Mouse (Mus musculus) erythroblast, adult 5-6 weeks (primary cell): ENCODE data around the gene Uhrf1bp1l. TPM values are rescaled to one million over a fixed set of nuclear protein-coding genes. Genes with fewer than 3 reads are reported as not detected.
"Not testable (repeated sequence)": the region's sequence is repeated elsewhere in the genome, so short reads cannot be mapped to it uniquely, and the experiment has no call there.

Experiments used
- ATAC-seq: replicated peaks from 2 replicates; pipeline ENCODE4 v1.8.0; 2016; ENCODE audit warnings: moderate number of reproducible peaks, mild to moderate bottlenecking, moderate TSS enrichment, inconsistent platforms; ENCODE audit not compliant: poor library complexity, low FRiP score, severe bottlenecking
- total RNA-seq, 2 experiments: library from RNA; stranded (forward) in 1 of 2; stranded (reverse) in 1 of 2; fragments of 150-400 nt in 1 of 2; fragments of 200-764, 138-1000 nt in 1 of 2; gene quantifications; 2 replicates each; pipeline versions ENCODE4 v1.2.3 to v1.2.4; 2015 to 2017; ENCODE audit warnings: low replicate concordance in 2 of 2

Gene Uhrf1bp1l
- total RNA-seq (2015; ENCODE audit: low replicate concordance) (11.7 and 14.4 TPM in 2 replicates), total RNA-seq (2017; ENCODE audit: low replicate concordance) (7.4 and 9.5 TPM in 2 replicates)

DNA sequence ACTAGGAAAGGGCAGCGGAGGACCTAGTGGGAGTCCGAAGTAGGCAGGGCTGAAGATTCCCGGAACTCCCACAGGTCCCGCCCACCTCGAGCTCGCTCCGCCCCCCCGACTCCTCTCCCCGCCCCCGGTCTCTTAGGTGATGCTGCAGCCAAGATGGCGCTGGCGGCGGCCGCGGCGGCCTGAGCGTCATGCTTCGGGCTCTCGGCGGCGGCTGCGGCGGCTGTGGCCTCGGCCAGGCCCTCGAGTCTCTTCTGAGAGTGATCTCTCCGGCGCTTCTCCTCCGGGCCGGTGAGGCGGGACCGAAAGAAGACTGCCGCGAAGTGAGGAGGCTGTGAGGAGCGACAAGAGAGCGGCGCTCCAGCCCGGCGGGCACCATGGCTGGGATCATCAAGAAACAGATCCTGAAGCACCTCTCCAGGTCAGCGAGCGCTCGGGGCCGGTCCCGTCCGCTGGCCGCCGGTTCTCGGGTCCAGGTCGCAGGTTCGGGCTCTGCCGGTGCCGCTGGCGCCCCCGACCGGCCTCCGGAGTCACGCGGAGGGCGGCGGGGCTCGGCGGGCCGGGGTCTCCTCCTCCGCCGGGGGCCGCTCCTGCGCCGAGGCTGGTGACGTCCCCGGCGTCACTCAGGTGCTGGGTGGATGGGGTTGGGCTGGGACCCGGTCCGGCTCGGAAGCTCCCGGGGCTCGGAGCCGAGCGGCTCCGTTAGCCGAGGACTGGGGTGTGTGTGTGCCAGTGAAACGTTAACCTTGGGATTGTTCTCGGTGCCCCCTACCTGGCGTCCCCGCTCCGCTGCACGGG, at the start of gene Uhrf1bp1l:
Gene Uhrf1bp1l, plus strand, starts transcription at position 121 of the 795 bp plus-strand sequence.
- ATAC-seq, result peak; percentile 98

GRCm38 (mm10) chr10:89695194-89695911, 49.4 kb upstream of the Uhrf1bp1l start:
- no peak for ATAC-seq

DNA sequence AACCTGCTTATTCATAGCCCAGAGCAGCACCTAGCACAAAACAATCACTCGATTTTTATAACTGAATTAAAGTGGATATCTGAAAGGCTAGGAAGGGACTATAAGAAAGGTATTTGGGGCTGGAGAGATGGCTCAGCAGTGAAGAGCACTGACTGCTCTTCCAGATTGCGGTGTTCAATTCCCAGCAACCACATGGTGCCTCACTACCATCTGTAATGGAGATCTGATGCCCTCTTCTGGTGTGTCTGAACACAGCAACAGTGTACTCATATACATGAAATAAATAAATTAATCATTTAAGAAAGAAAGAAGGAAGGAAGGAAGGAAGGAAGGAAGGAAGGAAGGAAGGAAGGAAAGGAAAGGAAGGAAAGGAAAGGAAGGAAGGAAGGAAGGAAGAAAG, 48.5 kb upstream of the Uhrf1bp1l start:
- ATAC-seq, result not testable (repeated sequence)

- no peak for ATAC-seq
Measured at GRCm38 (mm10) chr10:89697956-89698355, 46.8 kb upstream of the Uhrf1bp1l start.

DNA sequence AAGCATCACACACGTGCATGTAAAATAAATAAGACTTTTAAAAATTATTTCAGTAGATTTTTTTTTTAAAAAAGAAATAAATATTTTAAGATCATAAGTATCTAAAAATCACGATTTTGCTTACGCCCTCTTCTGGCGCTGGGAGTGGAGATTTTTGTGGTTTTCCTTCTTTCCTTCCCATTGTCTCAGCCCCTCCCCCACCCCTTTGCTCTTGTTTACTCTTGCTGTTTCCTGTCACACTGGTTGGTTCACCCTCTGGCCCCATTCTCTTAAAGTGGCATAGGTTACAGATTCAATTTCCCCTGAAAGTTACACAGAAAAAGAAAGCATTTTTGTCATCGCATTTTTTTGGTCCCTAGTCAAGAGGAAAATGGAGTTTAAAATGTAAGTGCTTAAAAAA, 41.7 kb upstream of the Uhrf1bp1l start:
- ATAC-seq, result no peak

GRCm38 (mm10) chr10:89707397-89707796, 37.4 kb upstream of the Uhrf1bp1l start:
- no peak for ATAC-seq

DNA sequence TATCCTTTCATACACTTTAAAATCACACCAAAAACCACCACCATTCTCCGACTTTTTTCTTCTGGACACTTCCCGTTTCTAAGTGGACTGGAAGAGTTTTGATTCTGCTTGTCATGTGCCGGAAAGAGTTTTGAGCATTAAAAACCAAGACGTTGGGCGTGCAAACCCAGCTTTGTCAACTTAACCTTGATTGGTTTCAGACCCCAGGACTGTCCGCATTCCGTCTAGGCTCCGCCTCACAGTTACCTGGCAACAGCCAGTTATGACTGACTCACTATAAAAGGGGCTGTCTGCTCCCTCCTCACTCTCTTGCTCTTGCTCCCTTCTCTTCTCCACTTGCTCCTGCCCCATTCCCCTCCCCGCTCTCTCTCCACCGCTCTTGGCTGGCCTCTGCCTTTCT, 36.1 kb upstream of the Uhrf1bp1l start:
- no peak for ATAC-seq

DNA sequence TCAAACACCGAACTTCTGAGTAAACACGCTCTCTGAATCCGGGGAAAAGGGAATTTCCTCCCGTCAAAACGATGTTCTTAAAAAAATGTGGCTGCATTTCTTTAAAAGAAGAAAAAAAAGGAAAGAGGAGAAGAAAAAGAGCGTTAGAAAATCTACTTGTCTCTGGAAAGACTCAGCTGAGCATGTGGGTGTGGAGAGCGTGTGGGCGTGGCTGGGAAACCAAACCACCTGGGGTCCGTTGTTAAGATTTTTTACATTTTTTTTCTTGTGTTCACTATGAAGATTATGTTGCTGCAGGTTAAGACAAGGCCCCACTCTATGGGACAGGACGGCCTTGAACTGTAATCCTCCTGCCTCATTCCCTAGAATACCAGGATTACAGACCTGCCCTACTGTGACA, 29.9 kb upstream of the Uhrf1bp1l start:
- no peak for ATAC-seq

DNA sequence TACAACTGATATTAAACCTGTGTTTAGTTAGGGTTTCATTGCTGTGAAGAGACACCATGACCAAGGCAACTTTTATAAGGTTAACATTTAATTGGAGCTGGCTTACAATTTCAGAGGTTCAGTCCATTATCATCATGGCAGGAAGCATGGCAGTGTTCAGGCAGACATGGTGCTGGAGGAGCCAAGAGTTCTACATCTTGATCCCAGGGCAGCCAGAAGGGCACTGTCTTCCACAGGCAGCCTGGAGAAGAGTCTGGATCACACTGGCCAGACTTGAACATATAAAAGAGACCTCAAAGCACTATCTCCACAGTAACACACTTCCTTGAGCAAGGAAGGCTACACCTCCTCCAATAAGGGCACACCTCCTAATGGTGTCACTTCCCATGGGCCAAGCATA, 24.5 kb upstream of the Uhrf1bp1l start:
- ATAC-seq, result no peak

GRCm38 (mm10) chr10:89720796-89721195, 24.0 kb upstream of the Uhrf1bp1l start:
- ATAC-seq, result no peak

GRCm38 (mm10) chr10:89722247-89723195, 22.3 kb upstream of the Uhrf1bp1l start:
- no peak for ATAC-seq

DNA sequence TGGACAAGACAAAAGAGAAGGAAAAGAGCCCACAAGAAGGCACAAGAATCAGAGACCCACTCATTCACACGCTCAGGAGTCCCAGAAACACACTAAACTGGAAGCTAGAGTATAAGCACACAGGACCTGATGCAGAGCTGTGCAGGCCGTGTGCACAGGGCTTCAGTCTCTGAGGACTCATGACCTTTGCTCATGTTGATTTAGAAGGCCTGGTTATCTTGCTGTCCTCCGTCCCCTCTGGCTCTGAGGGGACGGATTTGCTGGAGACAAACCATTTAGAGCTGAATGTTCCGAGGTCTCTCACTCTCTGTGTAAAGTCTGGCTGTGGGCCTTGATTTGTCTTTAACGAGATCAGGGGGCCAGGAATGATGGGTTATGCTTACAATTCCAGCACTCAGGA, 14.4 kb upstream of the Uhrf1bp1l start:
- no peak for ATAC-seq

DNA sequence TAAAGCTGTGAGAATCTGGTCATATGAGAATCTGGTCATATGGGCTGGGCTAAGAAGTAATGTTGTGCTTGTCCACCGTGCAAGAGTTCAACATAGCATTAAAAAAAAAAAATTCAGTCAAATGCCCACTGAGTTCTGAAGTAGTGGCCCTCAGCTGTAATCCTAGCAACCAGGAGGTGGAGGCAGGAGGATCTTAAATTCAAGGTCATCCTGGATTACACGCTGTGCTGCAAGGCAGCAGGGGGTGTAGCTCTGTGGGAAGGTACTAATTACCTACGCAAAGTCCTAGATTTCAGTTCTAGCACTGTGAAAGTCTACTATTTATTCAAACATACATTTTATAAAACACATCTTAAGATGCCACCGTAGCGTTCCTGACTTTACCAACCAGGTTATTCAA, 13.4 kb upstream of the Uhrf1bp1l start:
- no peak for ATAC-seq

DNA sequence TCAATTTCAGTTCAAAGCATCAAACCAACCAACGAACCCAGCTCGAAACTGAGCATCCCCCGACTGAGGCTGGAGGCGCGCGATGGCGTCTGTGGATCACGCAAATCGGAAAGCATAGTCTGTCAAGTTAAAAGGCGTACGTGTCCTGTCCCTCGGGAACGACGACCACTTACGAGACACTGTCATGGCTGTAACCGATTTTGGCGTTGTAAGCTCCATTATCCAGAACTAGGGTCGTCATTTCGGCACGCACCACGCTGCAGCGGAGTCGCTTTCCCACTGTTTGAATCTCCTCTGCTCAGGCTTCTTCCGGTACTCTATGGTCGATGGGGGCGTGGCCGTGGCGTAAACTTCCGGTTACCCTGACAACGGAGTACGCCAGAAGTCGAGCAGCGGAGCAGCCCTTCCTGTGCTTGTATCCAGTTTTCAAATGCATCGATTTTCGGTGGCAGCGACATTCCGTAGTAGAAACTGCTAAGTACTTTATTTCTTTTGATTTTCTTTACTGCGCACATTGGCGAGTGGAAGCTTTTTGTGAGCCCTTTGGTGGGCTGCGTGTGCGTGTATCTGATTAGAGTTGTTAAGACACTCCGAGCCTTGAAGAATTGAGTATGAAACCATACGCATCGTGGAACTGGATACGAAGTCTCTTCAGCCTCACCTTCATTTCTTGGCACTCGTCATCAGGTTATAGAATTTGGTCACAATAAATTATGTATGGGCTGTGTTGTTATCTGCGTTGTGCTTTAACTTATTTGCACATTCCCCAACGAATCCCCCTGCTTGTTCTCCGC, 12.6 kb upstream of the Uhrf1bp1l start, which contains the start of gene Actr6:
Gene Actr6, minus strand, starts transcription at position 295 of the 794 bp plus-strand sequence.
- peak; percentile 100 for ATAC-seq

DNA sequence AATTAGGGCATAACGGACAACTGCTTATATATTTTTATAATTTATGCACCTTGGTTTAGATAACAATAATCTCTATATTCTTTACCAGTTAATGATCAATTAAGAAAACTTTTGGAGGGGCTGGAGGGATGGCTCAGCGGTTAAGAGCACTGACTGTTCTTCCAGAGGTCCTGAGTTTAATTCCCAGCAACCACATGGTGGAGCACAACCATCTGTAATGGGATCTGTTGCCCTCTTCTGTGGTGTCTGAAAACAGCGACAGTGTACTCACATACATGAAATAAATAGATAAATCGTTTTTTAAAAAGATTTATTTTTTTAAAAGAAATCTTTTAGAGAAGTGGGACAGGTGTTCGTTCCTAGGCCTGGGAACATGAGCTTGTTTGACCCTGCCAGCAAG, 7.7 kb upstream of the Uhrf1bp1l start:
- no peak for ATAC-seq

- no peak for ATAC-seq
Measured at GRCm38 (mm10) chr10:89737887-89738286, 6.9 kb upstream of the Uhrf1bp1l start.

DNA sequence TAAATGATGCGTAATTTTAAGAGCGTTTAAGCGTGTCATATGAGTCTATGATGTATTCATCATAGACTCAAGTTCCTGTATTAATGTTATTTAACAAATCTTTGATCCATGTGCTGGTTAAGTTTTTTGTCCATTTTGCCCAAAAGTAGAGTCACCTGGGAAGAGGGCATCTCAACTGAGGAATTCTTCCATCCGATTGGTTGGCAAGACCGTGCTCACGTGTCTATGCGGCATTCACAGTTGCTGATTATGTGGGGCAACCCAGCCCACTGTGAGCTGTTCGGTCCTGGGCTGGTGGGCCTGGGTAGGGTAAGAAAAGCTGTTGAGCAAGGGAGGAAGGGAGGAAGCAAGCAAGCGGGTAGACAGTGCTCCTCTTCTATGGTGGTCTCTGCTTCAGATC, 6.4 kb upstream of the Uhrf1bp1l start:
- no peak for ATAC-seq

DNA sequence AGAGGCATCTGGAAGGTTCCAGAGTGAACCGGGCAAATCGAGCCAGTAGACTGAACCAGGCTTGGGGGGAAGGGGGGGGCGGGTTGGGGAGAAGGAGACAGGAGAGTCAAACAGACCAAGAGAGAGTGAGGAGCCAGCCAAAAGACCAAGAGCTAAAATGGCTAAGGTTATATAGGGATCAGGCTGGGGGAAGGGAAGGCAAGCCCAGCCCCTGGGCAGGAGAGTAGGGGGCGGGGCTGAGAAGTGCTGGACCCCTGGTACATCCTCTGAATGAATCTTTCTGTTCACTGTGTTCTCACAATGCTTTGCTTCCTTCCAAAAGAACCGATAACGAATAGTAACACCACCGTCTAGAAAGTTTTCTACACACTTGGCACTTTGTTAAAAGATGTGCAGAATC, 5.1 kb upstream of the Uhrf1bp1l start:
- no peak for ATAC-seq

- ATAC-seq, result no peak
Measured at GRCm38 (mm10) chr10:89740995-89741394, 3.8 kb upstream of the Uhrf1bp1l start.
